Mouse (Mus musculus): ENCODE results near the gene Atp8b3. TPM values are rescaled to one million over a fixed set of nuclear protein-coding genes. Genes with fewer than 3 reads are reported as not detected.

Gene Atp8b3
- polyA plus RNA-seq, 1 experiment from 2014 or later: 1.1 TPM

DNA sequence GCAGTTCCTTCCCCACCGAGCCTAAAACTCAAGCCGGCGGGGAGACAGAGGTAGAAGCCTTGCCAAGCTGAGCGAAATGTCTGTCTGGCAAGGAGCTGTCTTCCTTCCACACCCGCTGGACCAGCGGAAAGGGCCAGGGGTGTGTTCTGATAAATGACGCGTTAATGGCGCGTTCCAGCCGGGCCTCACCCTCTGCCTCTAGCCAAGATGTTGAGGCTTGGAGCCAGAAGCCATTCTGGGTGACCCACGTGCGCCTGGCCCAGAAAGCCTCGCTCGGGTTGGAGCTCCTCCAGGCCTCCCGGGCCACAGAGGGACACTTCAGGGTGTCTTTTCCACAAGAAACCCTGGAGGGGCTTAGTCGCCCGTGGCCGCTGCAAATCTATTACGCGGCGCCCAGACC lies 48.9 kb downstream of the Atp8b3 start:
- H3K9ac ChIP-seq: no peak overlapping the region
- no peak overlapping the region for H3K4me3 ChIP-seq (replicated peaks; ENCODE audit: low read length)
- under 1% methylated on average over 22 of the region's 22 CpGs for WGBS
- H3K4me1 ChIP-seq (replicated peaks; ENCODE audit: control insufficient read depth, insufficient read depth, low read length): peaks cover 7% of the 10 kb centered on the region; the same call in 1 of the 2 replicates
- H3K27ac ChIP-seq: no peak overlapping the region
- H3K4me2 ChIP-seq (replicated peaks): no peak overlapping the region
- ATAC-seq (ENCODE audit: low FRiP score) (no peak), DNase-seq (ENCODE audit: low spot score) (no peak)
- H3K9me3 ChIP-seq (ENCODE audit: control insufficient read depth, low read length): no peaks in the 10 kb centered on the region
- no peaks in the 10 kb centered on the region for H3K36me3 ChIP-seq (replicated peaks; ENCODE audit: control insufficient read depth, insufficient read depth)
- peaks cover 91% of the 10 kb centered on the region for H3K27me3 ChIP-seq (ENCODE audit: control insufficient read depth, insufficient read depth, low read length)

DNA sequence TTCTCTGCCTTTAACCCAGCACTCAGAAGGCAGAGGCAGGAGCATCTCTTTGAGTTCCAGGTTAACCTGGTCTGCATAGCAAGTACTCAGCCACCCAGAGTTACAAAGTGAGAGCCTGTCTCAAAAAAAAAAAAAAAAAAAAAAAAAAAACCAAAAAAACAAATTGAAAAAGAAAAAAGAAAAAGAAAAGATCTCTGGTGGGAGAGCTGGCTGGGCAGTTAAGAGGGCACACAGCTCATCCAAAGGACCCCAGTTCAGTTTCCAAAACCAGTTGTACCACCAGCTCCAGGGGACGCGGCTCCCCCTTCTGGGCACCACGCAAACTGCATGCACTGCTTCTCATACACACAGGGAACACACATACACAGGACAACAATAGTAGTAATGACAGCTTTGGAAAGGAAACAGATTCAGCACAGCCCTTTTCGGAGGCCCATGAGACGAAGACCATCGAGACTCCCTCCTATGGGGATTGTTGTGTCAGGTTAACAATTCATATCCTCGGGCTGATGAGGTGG lies 52.0 kb downstream of the Atp8b3 start:
- no peak overlapping the region for H3K4me3 ChIP-seq (replicated peaks; ENCODE audit: low read length)
- peaks cover 71% of the 10 kb centered on the region for H3K27me3 ChIP-seq (ENCODE audit: control insufficient read depth, insufficient read depth, low read length)
- H3K27ac ChIP-seq: no peak overlapping the region
- no peak for DNase-seq (ENCODE audit: low spot score)
- no peaks in the 10 kb centered on the region for H3K4me1 ChIP-seq (replicated peaks; ENCODE audit: control insufficient read depth, insufficient read depth, low read length)
- ATAC-seq (ENCODE audit: low FRiP score): no peak
- WGBS: 77% methylated on average over 7 of the region's 7 CpGs
- H3K9me3 ChIP-seq (ENCODE audit: control insufficient read depth, low read length): no peaks in the 10 kb centered on the region
- H3K36me3 ChIP-seq (replicated peaks; ENCODE audit: control insufficient read depth, insufficient read depth): no peaks in the 10 kb centered on the region
- H3K4me2 ChIP-seq (replicated peaks): no peak overlapping the region
- no peak overlapping the region for H3K9ac ChIP-seq

DNA sequence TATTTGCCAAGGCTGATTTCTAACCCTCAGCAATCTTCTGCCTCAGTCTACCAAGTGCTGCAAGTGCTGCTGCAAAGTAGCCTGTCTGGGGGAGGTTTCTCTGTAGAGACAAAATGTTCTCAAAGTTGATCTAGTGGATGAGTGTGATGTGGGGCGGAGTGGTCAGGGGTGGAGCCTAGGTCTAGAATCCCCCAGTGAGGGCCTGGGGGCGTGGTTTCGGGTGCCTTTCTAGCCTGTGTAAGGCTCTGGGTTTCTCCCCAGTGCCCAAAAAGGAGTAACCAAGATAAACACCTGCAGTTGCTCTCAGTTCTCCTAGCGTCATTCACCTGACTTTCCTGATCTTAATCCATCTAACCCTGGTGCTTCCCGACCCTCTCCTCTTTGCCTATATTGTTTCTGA lies 57.9 kb downstream of the Atp8b3 start:
- Histone ChIP-seq H3K36me3 (replicated peaks; ENCODE audit: control insufficient read depth, insufficient read depth) (no peaks in the 10 kb centered on the region), H3K27ac (no peak overlapping the region), H3K27me3 (ENCODE audit: control insufficient read depth, insufficient read depth, low read length) (peaks cover 36% of the 10 kb centered on the region), H3K4me3 (replicated peaks; ENCODE audit: low read length) (no peak overlapping the region), H3K9me3 (ENCODE audit: control insufficient read depth, low read length) (no peaks in the 10 kb centered on the region), H3K9ac (no peak overlapping the region), H3K4me1 (replicated peaks; ENCODE audit: control insufficient read depth, insufficient read depth, low read length) (peaks cover 1% of the 10 kb centered on the region; the same call in 1 of the 2 replicates), H3K4me2 (replicated peaks) (no peak overlapping the region)
- WGBS: 17% methylated on average over 5 of the region's 5 CpGs
- no peak for DNase-seq (ENCODE audit: low spot score)
- ATAC-seq (ENCODE audit: low FRiP score): no peak

- Histone ChIP-seq H3K27me3 (ENCODE audit: control insufficient read depth, insufficient read depth, low read length) (peaks cover 19% of the 10 kb centered on the region), H3K4me2 (replicated peaks) (no peak overlapping the region), H3K36me3 (replicated peaks; ENCODE audit: control insufficient read depth, insufficient read depth) (no peaks in the 10 kb centered on the region), H3K4me3 (replicated peaks; ENCODE audit: low read length) (no peak overlapping the region), H3K9ac (no peak overlapping the region), H3K4me1 (replicated peaks; ENCODE audit: control insufficient read depth, insufficient read depth, low read length) (peaks cover 12% of the 10 kb centered on the region), H3K27ac (no peak overlapping the region), H3K9me3 (ENCODE audit: control insufficient read depth, low read length) (no peaks in the 10 kb centered on the region)
- ATAC-seq (ENCODE audit: low FRiP score) (no peak), DNase-seq (ENCODE audit: low spot score) (no peak)
- WGBS: 81% methylated on average over 5 of the region's 5 CpGs
These were observed 60.4 kb downstream of the Atp8b3 start for GRCm38 (mm10) chr10:80478531-80478930.

- no peaks in the 10 kb centered on the region for H3K36me3 ChIP-seq (replicated peaks; ENCODE audit: control insufficient read depth, insufficient read depth)
- H3K9ac ChIP-seq: peak overlapping the region; percentile 68
These were observed 63.5 kb downstream of the Atp8b3 start for GRCm38 (mm10) chr10:80475290-80475959.

More at GRCm38 (mm10) chr10:80475290-80475959, 63.5 kb downstream of the Atp8b3 start:
- ATAC-seq (ENCODE audit: low FRiP score) (peak; percentile 89), DNase-seq (ENCODE audit: low spot score) (peak; percentile 92)
- Histone ChIP-seq H3K4me2 (replicated peaks) (peak overlapping the region; percentile 75), H3K27ac (peak overlapping the region; percentile 86), H3K4me3 (replicated peaks; ENCODE audit: low read length) (peak overlapping the region; percentile 57), H3K9me3 (ENCODE audit: control insufficient read depth, low read length) (no peaks in the 10 kb centered on the region), H3K4me1 (replicated peaks; ENCODE audit: control insufficient read depth, insufficient read depth, low read length) (peaks cover 12% of the 10 kb centered on the region), H3K27me3 (ENCODE audit: control insufficient read depth, insufficient read depth, low read length) (peaks cover 19% of the 10 kb centered on the region; the same call in 1 of the 2 replicates)
- under 1% methylated on average over 56 of the region's 58 CpGs for WGBS

Other genes with a start within 250 kb of the Atp8b3 start
- 570 and 649 TPM in 2 replicates for gene Rps15, start 246.7 kb downstream of the Atp8b3 start, polyA plus RNA-seq (2014; fragmentation: Nextera tagmentation; extraction: Ambion mirVana)
- 200 and 216 TPM in 2 replicates for gene Apc2, start 243.1 kb downstream of the Atp8b3 start, polyA plus RNA-seq (2014; fragmentation: Nextera tagmentation; extraction: Ambion mirVana)
- gene 2310011J03Rik, start 218.6 kb downstream of the Atp8b3 start, polyA plus RNA-seq (2014; fragmentation: Nextera tagmentation; extraction: Ambion mirVana): 23.3 and 24.5 TPM in 2 replicates
- 4.4 and 4.7 TPM in 2 replicates for gene Pcsk4, start 209.6 kb downstream of the Atp8b3 start, polyA plus RNA-seq (2014; fragmentation: Nextera tagmentation; extraction: Ambion mirVana)
- 5.3 and 5.8 TPM in 2 replicates for gene Reep6, start 209.2 kb downstream of the Atp8b3 start, polyA plus RNA-seq (2014; fragmentation: Nextera tagmentation; extraction: Ambion mirVana)
- 0.84 and 0.90 TPM in 2 replicates for gene Adamtsl5, start 190.7 kb downstream of the Atp8b3 start, polyA plus RNA-seq (2014; fragmentation: Nextera tagmentation; extraction: Ambion mirVana)
- gene Plk5, start 182.7 kb downstream of the Atp8b3 start, polyA plus RNA-seq (2014; fragmentation: Nextera tagmentation; extraction: Ambion mirVana): 3.6 and 4.1 TPM in 2 replicates
- gene Mex3d, start 151.5 kb downstream of the Atp8b3 start, polyA plus RNA-seq (2014; fragmentation: Nextera tagmentation; extraction: Ambion mirVana): 12.3 and 13.3 TPM in 2 replicates
- 152 and 161 TPM in 2 replicates for gene Mbd3, start 139.6 kb downstream of the Atp8b3 start, polyA plus RNA-seq (2014; fragmentation: Nextera tagmentation; extraction: Ambion mirVana)
- 675 and 804 TPM in 2 replicates for gene Uqcr11, start 132.3 kb downstream of the Atp8b3 start, polyA plus RNA-seq (2014; fragmentation: Nextera tagmentation; extraction: Ambion mirVana)
- 41.3 and 46.5 TPM in 2 replicates for gene Tcf3, start 105.5 kb downstream of the Atp8b3 start, polyA plus RNA-seq (2014; fragmentation: Nextera tagmentation; extraction: Ambion mirVana)
- gene Onecut3, start 44.3 kb downstream of the Atp8b3 start, polyA plus RNA-seq (2014; fragmentation: Nextera tagmentation; extraction: Ambion mirVana): 1.5 and 2.3 TPM in 2 replicates
- 29.0 and 30.8 TPM in 2 replicates for gene Rexo1, start 22.4 kb upstream of the Atp8b3 start, polyA plus RNA-seq (2014; fragmentation: Nextera tagmentation; extraction: Ambion mirVana)
- gene Klf16, start 38.2 kb upstream of the Atp8b3 start, polyA plus RNA-seq (2014; fragmentation: Nextera tagmentation; extraction: Ambion mirVana): 5.1 and 5.3 TPM in 2 replicates
- gene Abhd17a, start 51.2 kb upstream of the Atp8b3 start, polyA plus RNA-seq (2014; fragmentation: Nextera tagmentation; extraction: Ambion mirVana): 157 and 174 TPM in 2 replicates
- 63.1 and 64.5 TPM in 2 replicates for gene Scamp4, start 63.7 kb upstream of the Atp8b3 start, polyA plus RNA-seq (2014; fragmentation: Nextera tagmentation; extraction: Ambion mirVana)
- 5.2 and 5.6 TPM in 2 replicates for gene Adat3, start 63.8 kb upstream of the Atp8b3 start, polyA plus RNA-seq (2014; fragmentation: Nextera tagmentation; extraction: Ambion mirVana)
- 1.7 and 1.9 TPM in 2 replicates for gene Gm49322, start 66.9 kb upstream of the Atp8b3 start, polyA plus RNA-seq (2014; fragmentation: Nextera tagmentation; extraction: Ambion mirVana)
- 65.4 and 76.4 TPM in 2 replicates for gene Csnk1g2, start 83.7 kb upstream of the Atp8b3 start, polyA plus RNA-seq (2014; fragmentation: Nextera tagmentation; extraction: Ambion mirVana)
- gene Btbd2, start 117.9 kb upstream of the Atp8b3 start, polyA plus RNA-seq (2014; fragmentation: Nextera tagmentation; extraction: Ambion mirVana): 83.2 and 83.7 TPM in 2 replicates
- 53.8 and 60.2 TPM in 2 replicates for gene Mknk2, start 139.0 kb upstream of the Atp8b3 start, polyA plus RNA-seq (2014; fragmentation: Nextera tagmentation; extraction: Ambion mirVana)
- 45.3 and 47.1 TPM in 2 replicates for gene Mob3a, start 162.9 kb upstream of the Atp8b3 start, polyA plus RNA-seq (2014; fragmentation: Nextera tagmentation; extraction: Ambion mirVana)
- gene Izumo4, start 163.1 kb upstream of the Atp8b3 start, polyA plus RNA-seq (2014; fragmentation: Nextera tagmentation; extraction: Ambion mirVana): 20.0 and 20.4 TPM in 2 replicates
- gene Ap3d1, start 203.1 kb upstream of the Atp8b3 start, polyA plus RNA-seq (2014; fragmentation: Nextera tagmentation; extraction: Ambion mirVana): 112 and 114 TPM in 2 replicates
- 22.4 and 23.8 TPM in 2 replicates for gene Dot1l, start 216.1 kb upstream of the Atp8b3 start, polyA plus RNA-seq (2014; fragmentation: Nextera tagmentation; extraction: Ambion mirVana)